Comparison of ENCODE assay signal across 22 mouse cellular contexts in genomic region chr16:31697341-31697740, GRCm38 (mm10). TPM values are rescaled to one million over a fixed set of nuclear protein-coding genes. Genes with fewer than 3 reads are reported as not detected.
DNase-seq lines count a peak whose midpoint lies in the region; ATAC-seq and TF ChIP-seq lines count a peak whose summit lies in the region.
"Had no signal": no experiment of that assay in that cellular context is flagged by ENCODE, and none has a peak within 500 bp of the region (broad histone marks: within the 10 kb centered on the region; RNA-seq: fewer than 3 reads in every experiment).

No protein-coding gene starts in this region.

- H3K27ac ChIP-seq in cerebellum, adult 2 months (ENCODE audit: insufficient read depth, low read length) = no peak overlapping the region
- H3K27ac ChIP-seq in layer of hippocampus, adult 2 months = peak overlapping the region; percentile 64
- H3K27ac ChIP-seq: embryonic facial prominence, embryonic 10.5 days; heart, embryonic 13.5 days; hindbrain, embryonic 15.5 days had no signal

- H3K4me1 ChIP-seq in cerebellum, adult 2 months (ENCODE audit: control insufficient read depth, insufficient read depth, low read length) = peaks cover 8% of the 10 kb centered on the region; the same call in 1 of the 2 replicates

- no peak for TF ChIP-seq POLR2A in cerebellum, adult 2 months (IDR thresholded peaks at IDR 0.05; ENCODE audit: borderline replicate concordance, insufficient read depth, low read length)
- TF ChIP-seq POLR2A in brain, embryonic 14.5 days (IDR thresholded peaks at IDR 0.05; ENCODE audit: borderline replicate concordance, extremely low read depth, insufficient read depth, insufficient read length, poor library complexity, severe bottlenecking) = no peak

- peak overlapping the region; percentile 34 for H3K4me3 ChIP-seq in cerebellum, adult 2 months (replicated peaks; ENCODE audit: insufficient read depth, low read depth, low read length)
- peak overlapping the region; percentile 55 for H3K4me3 ChIP-seq in layer of hippocampus, adult 2 months
- H3K4me3 ChIP-seq: embryonic facial prominence, embryonic 10.5 days; heart, embryonic 13.5 days; hindbrain, embryonic 15.5 days had no signal

- ATAC-seq in CD4-positive, CD25-positive, alpha-beta regulatory T cell, adult 4 months = no peak
- ATAC-seq: activated CD4-positive, CD25-positive, alpha-beta regulatory T cell, adult 4 months; forebrain, embryonic 14.5 days; Patski had no signal

- 73% methylated on average over 4 of the region's 4 CpGs for WGBS in cerebellum, adult 2 months

- DNase-seq in cerebellum, adult 2 months = no peak
- no peak for DNase-seq in cerebellum, postnatal 14 days
- DNase-seq in layer of hippocampus, adult 2 months (ENCODE audit: low spot score in 2 of 2) = peak in 1 of 2 experiments; percentile 16
- DNase-seq in layer of hippocampus, postnatal 14 days (ENCODE audit: low spot score in 2 of 2) = no peak
- DNase-seq in left cerebral cortex, postnatal 14 days (ENCODE audit: low spot score in 2 of 2) = peak; percentile 6 to 38
- no peak for DNase-seq in left cerebral cortex, postnatal 10 days (ENCODE audit: extremely low spot score in 1 of 2, low spot score in 2 of 2)
- DNase-seq in brain, embryonic 14.5 days (ENCODE audit: low read depth) = peak; percentile 9
- DNase-seq: adrenal gland, postnatal 25 days; B cell, adult 2 months; cerebellum, adult 11 months; cerebellum, adult 9-10 months; cerebellum, postnatal 36 days; gastrocnemius, postnatal 36 days; heart, adult 11 months; heart, postnatal 36 days had no signal

- no peak for TF ChIP-seq CTCF in cerebellum, adult 2 months (IDR thresholded peaks at IDR 0.05; ENCODE audit: borderline replicate concordance, insufficient read depth, low read depth, low read length)
- TF ChIP-seq CTCF in layer of hippocampus, adult 2 months (conservative IDR thresholded peaks at IDR 0.05) = no peak
- no peak for TF ChIP-seq CTCF in brain, embryonic 14.5 days (IDR thresholded peaks at IDR 0.05; ENCODE audit: borderline replicate concordance, extremely low read depth, insufficient read depth, insufficient read length)

- H3K27me3 ChIP-seq in cerebellum, adult 2 months (ENCODE audit: control insufficient read depth, insufficient read depth, low read length) = no peaks in the 10 kb centered on the region
- H3K27me3 ChIP-seq: heart, embryonic 13.5 days; hindbrain, embryonic 15.5 days; Patski had no signal

- intact Hi-C loops in left cerebral cortex, postnatal 14 days (cut with DNase I) = no loop called here
- intact Hi-C loops in left cerebral cortex, postnatal 10 days (cut with DNase I) = no loop called here

RNA-seq across cellular contexts. Expression of gene Dlg1, which starts 34.1 kb away (rescaled TPM):
- 82.2 and 85.9 TPM in 2 replicates for polyA plus RNA-seq in cerebellum, adult 2 months (2012; rRNA removed)
- 10 to 100 TPM; 86.2 to 86.4 TPM for total RNA-seq in layer of hippocampus, adult 2 months (2021)
- 10 to 100 TPM; 52.0 to 56.1 TPM for total RNA-seq in layer of hippocampus, postnatal 14 days (2021)
- 100 to 1,000 TPM; 148 to 158 TPM for total RNA-seq in left cerebral cortex, postnatal 14 days (2021)
- total RNA-seq in left cerebral cortex, postnatal 10 days (2021) = 100 to 1,000 TPM; 103 TPM
- 30.8 and 34.1 TPM in 2 replicates for polyA plus RNA-seq in brain, embryonic 14.5 days (2012; rRNA removed)
- polyA plus RNA-seq in CD4-positive, CD25-positive, alpha-beta regulatory T cell, adult 4 months (2017; shearing (Covaris generic)) = 10 to 100 TPM; 23.9 to 29.4 TPM

Comparison
In these comparisons a context has a peak if more than half of its experiments do, and no peak if none do; other contexts are left out.
1. DNase-seq: peak in left cerebral cortex, postnatal 14 days (2 of 2) and brain, embryonic 14.5 days (single experiment); none in cerebellum, adult 2 months (0 of 2), cerebellum, postnatal 14 days (0 of 2), layer of hippocampus, postnatal 14 days (0 of 2) and left cerebral cortex, postnatal 10 days (0 of 2).